Mouse (Mus musculus) kidney, adult 2 months (tissue): ENCODE data around the gene Ggt5.

ENCODE experiments used
- CTCF ChIP-seq: fragments of 200-500 bp; conservative IDR thresholded peaks from 2 replicates; pipeline ENCODE4 v1.5.1; 2011; ENCODE audit warnings: low read depth, mild to moderate bottlenecking, control low read depth, low read length, moderate library complexity, mixed read lengths; ENCODE audit not compliant: insufficient read depth, insufficient read length
- POLR2A ChIP-seq: fragments of 200-500 bp; IDR thresholded peaks from one replicate; pipeline ENCODE4 v1.6.1; 2011; ENCODE audit warnings: low read depth, low read length, control low read depth

DNA sequence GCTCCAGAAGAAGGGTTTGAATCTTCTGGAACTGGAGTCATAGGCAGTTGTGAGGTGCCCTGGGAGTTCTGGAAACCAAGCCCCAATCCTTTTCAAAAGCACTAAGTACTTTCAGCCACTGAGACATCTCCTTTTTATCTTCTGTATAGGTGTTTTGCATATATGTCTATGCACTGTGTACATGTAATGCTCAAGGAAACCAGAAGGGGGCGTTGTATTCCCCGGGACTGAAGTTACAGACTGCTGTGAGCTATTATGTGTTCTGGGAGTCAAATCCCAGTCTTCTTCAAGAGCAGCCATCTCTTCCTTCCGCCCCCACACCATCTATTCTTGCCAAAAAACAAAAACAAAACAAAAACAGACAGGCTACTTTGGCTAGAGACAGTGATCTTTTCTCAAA lies 31.7 kb downstream of the Ggt5 start:
- TF ChIP-seq CTCF (no peak), POLR2A (no peak)
